Mouse (Mus musculus) neural tube, embryonic 15.5 days (tissue): ENCODE data around the gene Qrich2. TPM values are rescaled to one million over a fixed set of nuclear protein-coding genes. Genes with fewer than 3 reads are reported as not detected.
"Not testable (repeated sequence)": the region's sequence is repeated elsewhere in the genome, so short reads cannot be mapped to it uniquely, and the experiment has no call there.

ENCODE experiments used
- ATAC-seq: fragments of 200-750 bp; cut with Nextera tagmentation; 2 replicates; pipeline ENCODE4 v1.8.0; 2017; ENCODE audit warnings: mild to moderate bottlenecking, moderate TSS enrichment, moderate library complexity; ENCODE audit not compliant: low FRiP score
- H3K27ac ChIP-seq: fragments of 300-500 bp; sonication (generic); replicated peaks from 2 replicates; pipeline ENCODE4 v1.5.1; 2015; ENCODE audit warnings: mild to moderate bottlenecking, inconsistent platforms
- H3K27me3 ChIP-seq: fragments of 300-500 bp; sonication (generic); replicated peaks from 2 replicates; pipeline ENCODE4 v1.6.1; 2015; ENCODE audit warnings: inconsistent platforms
- H3K36me3 ChIP-seq: fragments of 300-500 bp; sonication (generic); 2 replicates; pipeline ENCODE4 v1.6.1; 2015; ENCODE audit warnings: inconsistent platforms
- H3K4me1 ChIP-seq: fragments of 300-500 bp; sonication (generic); 2 replicates; pipeline ENCODE4 v1.6.1; 2015; ENCODE audit warnings: inconsistent platforms
- H3K4me2 ChIP-seq: fragments of 300-500 bp; sonication (generic); 2 replicates; pipeline ENCODE4 v1.6.1; 2015; ENCODE audit warnings: inconsistent platforms, mild to moderate bottlenecking, moderate library complexity
- H3K4me3 ChIP-seq: fragments of 300-500 bp; sonication (generic); replicated peaks from 2 replicates; pipeline ENCODE4 v1.5.1; 2015; ENCODE audit warnings: mild to moderate bottlenecking, inconsistent platforms
- H3K9ac ChIP-seq: fragments of 300-500 bp; sonication (generic); replicated peaks from 2 replicates; pipeline ENCODE4 v1.6.1; 2015; ENCODE audit warnings: mild to moderate bottlenecking, inconsistent platforms
- H3K9me3 ChIP-seq: fragments of 300-500 bp; sonication (generic); replicated peaks from 2 replicates; pipeline ENCODE4 v1.6.1; 2016; ENCODE audit warnings: inconsistent platforms
- WGBS: fragments of 180-500 bp; shearing (Covaris S2); methylation state at CpG from one replicate; pipeline ENCODE4 v1.1.7; 2015; ENCODE audit warnings: mixed read lengths; 5-methylcytosine and 5-hydroxymethylcytosine counted together
- polyA plus RNA-seq: library from polyadenylated mRNA; unstranded; fragments of >200 nt; fragmentation: Nextera tagmentation; extraction: Ambion mirVana; gene quantifications from 2 replicates; pipeline ENCODE4 v1.2.1, GENCODE M21; 2015

Gene Qrich2
- polyA plus RNA-seq, 1 experiment from 2014 or later: not detected

GRCm38 (mm10) chr11:116412904-116413630, 53.0 kb downstream of the Qrich2 start, which contains the start of gene Rnf157:
TSS of gene Rnf157 (minus strand) at chr11:116413032.
- peak; percentile 98 for ATAC-seq
- peaks cover 25% of the 10 kb centered on the region for H3K4me1 ChIP-seq
- H3K27me3 ChIP-seq: no peaks in the 10 kb centered on the region
- H3K27ac ChIP-seq: peak within 1 kb of the TSS; percentile 98
- no peaks in the 10 kb centered on the region for H3K9me3 ChIP-seq
- peak within 1 kb of the TSS; percentile 87 for H3K4me3 ChIP-seq
- H3K36me3 ChIP-seq: no peaks in the 10 kb centered on the region
- H3K4me2 ChIP-seq: peak within 1 kb of the TSS; percentile 93
- WGBS: 1% methylated on average over 71 of the region's 82 CpGs
- H3K9ac ChIP-seq: peak within 1 kb of the TSS; percentile 98

DNA sequence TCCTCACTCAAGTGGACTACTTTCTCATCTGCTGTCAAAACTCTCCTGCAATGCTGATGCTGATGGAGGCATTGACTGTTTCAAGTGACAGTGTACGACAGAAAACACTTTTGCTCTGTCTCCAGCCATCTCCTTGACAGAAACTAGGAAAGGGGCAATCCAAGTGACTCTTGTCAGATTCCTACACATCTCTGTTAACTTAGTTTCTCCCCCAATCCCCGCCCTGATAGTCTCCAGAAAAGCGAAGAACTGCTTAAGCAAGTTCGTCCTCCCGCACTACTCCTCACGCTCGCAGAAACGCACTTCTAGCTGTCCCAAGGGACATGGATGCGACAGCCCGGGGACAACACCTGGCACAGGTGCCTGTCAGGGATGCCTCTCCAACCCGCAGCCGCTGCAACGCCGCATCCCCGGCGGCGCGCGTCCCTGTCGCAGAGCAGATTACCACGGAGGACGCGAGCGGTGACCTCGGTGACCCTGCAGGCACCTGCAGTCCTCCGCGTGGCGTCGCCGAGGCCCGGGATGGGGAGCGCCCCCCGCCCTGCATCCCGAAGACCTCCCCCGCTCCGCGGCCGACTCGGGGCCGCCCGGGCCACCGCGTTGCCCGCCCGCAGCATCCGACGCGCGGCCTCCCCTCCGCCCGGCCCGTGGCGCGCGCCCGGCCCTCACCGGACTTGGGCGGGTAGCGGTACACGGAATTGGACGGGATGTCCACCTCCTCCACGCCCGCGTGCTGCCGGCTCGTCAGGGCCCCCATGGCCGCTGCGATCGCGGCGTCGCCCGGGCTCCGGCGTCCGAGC, 53.8 kb downstream of the Qrich2 start:
- under 1% methylated on average over 66 of the region's 76 CpGs for WGBS
- peak overlapping the region; percentile 98 for H3K27ac ChIP-seq
- H3K27me3 ChIP-seq: no peaks in the 10 kb centered on the region
- H3K4me1 ChIP-seq: peaks cover 25% of the 10 kb centered on the region
- peak; percentile 39 for ATAC-seq
- H3K4me3 ChIP-seq: peak overlapping the region; percentile 87
- H3K4me2 ChIP-seq: peak overlapping the region; percentile 93
- H3K9me3 ChIP-seq: no peaks in the 10 kb centered on the region
- H3K9ac ChIP-seq: peak overlapping the region; percentile 98
- H3K36me3 ChIP-seq: no peaks in the 10 kb centered on the region

- peak overlapping the region; percentile 98; the same call in 1 of the 2 replicates for H3K27ac ChIP-seq
Observed at GRCm38 (mm10) chr11:116411582-116411981, 54.5 kb downstream of the Qrich2 start.

GRCm38 (mm10) chr11:116410415-116410814, 55.6 kb downstream of the Qrich2 start:
- not testable (repeated sequence) for H3K9ac ChIP-seq, ATAC-seq, H3K27me3 ChIP-seq, H3K36me3 ChIP-seq, H3K9me3 ChIP-seq, H3K27ac ChIP-seq
- peak overlapping the region; percentile 93 for H3K4me2 ChIP-seq
- H3K4me1 ChIP-seq: peaks cover 25% of the 10 kb centered on the region
- 92% methylated on average over 4 of the region's 4 CpGs for WGBS
- H3K4me3 ChIP-seq: peak overlapping the region; percentile 87; the same call in 1 of the 2 replicates

More at GRCm38 (mm10) chr11:116411582-116411981, 54.5 kb downstream of the Qrich2 start:
- peak overlapping the region; percentile 93 for H3K4me2 ChIP-seq
- peaks cover 25% of the 10 kb centered on the region for H3K4me1 ChIP-seq
- no peaks in the 10 kb centered on the region for H3K9me3 ChIP-seq
- no peaks in the 10 kb centered on the region for H3K27me3 ChIP-seq
- no peaks in the 10 kb centered on the region for H3K36me3 ChIP-seq
- 11% methylated on average over 6 of the region's 6 CpGs for whole genome bisulfite sequencing
- H3K9ac ChIP-seq: peak overlapping the region; percentile 98
- H3K4me3 ChIP-seq: peak overlapping the region; percentile 87
- ATAC-seq: no peak

DNA sequence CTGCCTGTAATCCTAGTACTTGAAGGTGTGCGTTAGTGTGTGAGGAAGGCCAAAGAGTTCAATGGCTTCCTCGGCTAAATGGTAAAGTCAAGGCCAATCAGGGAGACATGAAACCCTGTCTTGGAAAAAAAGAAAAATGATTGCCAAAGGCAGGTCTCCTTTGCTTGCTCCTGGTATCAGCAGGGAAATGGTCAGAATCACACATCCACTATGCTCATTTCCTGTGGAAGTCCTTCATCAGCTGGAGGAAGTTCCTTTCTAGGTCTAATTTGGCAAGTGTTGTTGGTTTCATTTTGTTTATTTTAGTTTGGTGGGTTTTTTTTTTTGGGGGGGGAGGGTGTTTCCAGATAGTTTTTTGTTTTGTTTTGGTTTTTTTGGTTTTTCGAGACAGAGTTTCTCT, 57.0 kb downstream of the Qrich2 start:
- H3K27me3 ChIP-seq: no peaks in the 10 kb centered on the region
- H3K36me3 ChIP-seq: peaks cover 4% of the 10 kb centered on the region
- no peak overlapping the region for H3K4me2 ChIP-seq
- H3K9me3 ChIP-seq: no peaks in the 10 kb centered on the region
- WGBS: 92% methylated on average over 3 of the region's 3 CpGs
- no peak overlapping the region for H3K4me3 ChIP-seq
- ATAC-seq: no peak
- no peak overlapping the region for H3K9ac ChIP-seq
- H3K27ac ChIP-seq: no peak overlapping the region
- peaks cover 25% of the 10 kb centered on the region for H3K4me1 ChIP-seq

GRCm38 (mm10) chr11:116406231-116406728, 59.8 kb downstream of the Qrich2 start:
- 95% methylated on average over 16 of the region's 16 CpGs for WGBS
- no peak for ATAC-seq
- Histone ChIP-seq H3K4me1 (peaks cover 14% of the 10 kb centered on the region), H3K9me3 (no peaks in the 10 kb centered on the region), H3K4me2 (no peak overlapping the region), H3K9ac (no peak overlapping the region), H3K4me3 (no peak overlapping the region), H3K27ac (no peak overlapping the region), H3K36me3 (peaks cover 13% of the 10 kb centered on the region), H3K27me3 (no peaks in the 10 kb centered on the region)

GRCm38 (mm10) chr11:116405601-116406000, 60.4 kb downstream of the Qrich2 start:
- Histone ChIP-seq H3K9me3 (no peaks in the 10 kb centered on the region), H3K4me2 (no peak overlapping the region), H3K4me1 (peaks cover 10% of the 10 kb centered on the region), H3K36me3 (peaks cover 13% of the 10 kb centered on the region), H3K4me3 (no peak overlapping the region), H3K9ac (no peak overlapping the region), H3K27ac (no peak overlapping the region), H3K27me3 (no peaks in the 10 kb centered on the region)
- 91% methylated on average over 4 of the region's 4 CpGs for WGBS
- ATAC-seq: no peak

- Histone ChIP-seq H3K4me3 (no peak overlapping the region), H3K4me2 (no peak overlapping the region), H3K4me1 (peaks cover 14% of the 10 kb centered on the region; the same call in 1 of the 2 replicates), H3K27me3 (no peaks in the 10 kb centered on the region), H3K36me3 (peaks cover 19% of the 10 kb centered on the region), H3K9ac (no peak overlapping the region), H3K27ac (no peak overlapping the region; the same call in 1 of the 2 replicates), H3K9me3 (no peaks in the 10 kb centered on the region)
- no peak for ATAC-seq
- WGBS: 38% methylated on average over 4 of the region's 4 CpGs
Observed at GRCm38 (mm10) chr11:116400560-116400959, 65.5 kb downstream of the Qrich2 start.

- Histone ChIP-seq H3K9me3 (no peaks in the 10 kb centered on the region), H3K27ac (no peak overlapping the region), H3K4me1 (peaks cover 14% of the 10 kb centered on the region; the same call in 1 of the 2 replicates), H3K36me3 (peaks cover 16% of the 10 kb centered on the region), H3K4me3 (no peak overlapping the region), H3K27me3 (no peaks in the 10 kb centered on the region), H3K4me2 (no peak overlapping the region), H3K9ac (no peak overlapping the region)
- ATAC-seq: no peak
- 69% methylated on average over 11 of the region's 11 CpGs for WGBS
Observed at GRCm38 (mm10) chr11:116398348-116398677, 67.7 kb downstream of the Qrich2 start.

DNA sequence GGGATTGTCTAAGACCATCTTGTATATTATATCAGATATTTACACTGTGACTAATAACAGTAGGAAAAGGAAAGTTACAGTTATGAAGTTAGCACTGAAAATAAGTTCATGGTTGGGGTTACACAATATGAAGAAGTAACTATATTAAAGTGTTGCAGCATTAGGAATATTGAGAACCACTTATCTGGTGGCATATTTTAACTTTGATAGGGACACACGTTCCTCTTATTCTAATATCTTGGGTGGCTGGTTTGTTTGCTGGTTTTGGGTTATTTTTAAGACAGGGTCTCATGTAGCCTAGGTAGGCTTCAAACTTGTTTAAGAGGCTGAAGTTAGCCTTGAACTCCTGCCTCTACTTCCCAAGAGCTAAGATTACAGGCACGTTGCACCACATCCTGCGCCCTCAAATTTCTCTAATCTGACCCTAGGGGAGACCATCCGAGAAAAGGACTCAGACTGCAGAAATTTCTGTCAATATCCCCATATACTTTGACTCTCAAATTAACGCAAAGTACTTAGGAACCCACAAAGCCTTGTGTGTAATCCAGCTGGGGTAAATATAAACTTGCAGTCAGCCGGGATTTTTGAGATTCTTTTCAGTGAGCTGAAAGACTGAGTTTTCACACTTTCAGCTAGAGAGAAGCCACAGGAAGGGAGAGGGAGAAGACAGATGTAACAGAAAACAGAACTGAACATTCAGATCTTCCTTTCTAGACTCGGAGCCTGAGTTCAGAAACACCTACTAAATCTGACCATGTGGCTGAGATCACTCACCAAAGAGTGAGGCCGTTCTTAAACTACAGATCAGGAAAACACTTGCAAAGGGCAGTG, 68.3 kb downstream of the Qrich2 start:
- ATAC-seq: no peak
- WGBS: 78% methylated on average over 8 of the region's 8 CpGs

GRCm38 (mm10) chr11:116396934-116397330, 69.1 kb downstream of the Qrich2 start:
- H3K9me3 ChIP-seq: no peaks in the 10 kb centered on the region
- H3K36me3 ChIP-seq: peaks cover 13% of the 10 kb centered on the region
- H3K27ac ChIP-seq: no peak overlapping the region
- H3K27me3 ChIP-seq: no peaks in the 10 kb centered on the region
- no peak overlapping the region for H3K9ac ChIP-seq
- H3K4me3 ChIP-seq: no peak overlapping the region
- WGBS: 91% methylated on average over 3 of the region's 3 CpGs
- ATAC-seq: no peak
- no peak overlapping the region for H3K4me2 ChIP-seq
- H3K4me1 ChIP-seq: peaks cover 14% of the 10 kb centered on the region; the same call in 1 of the 2 replicates

More for the DNA sequence above, 68.3 kb downstream of the Qrich2 start:
- Histone ChIP-seq H3K9me3 (no peaks in the 10 kb centered on the region), H3K27me3 (no peaks in the 10 kb centered on the region), H3K36me3 (peaks cover 13% of the 10 kb centered on the region), H3K9ac (no peak overlapping the region), H3K4me3 (no peak overlapping the region), H3K4me1 (peaks cover 14% of the 10 kb centered on the region; the same call in 1 of the 2 replicates), H3K4me2 (no peak overlapping the region), H3K27ac (no peak overlapping the region)
